Mouse (Mus musculus) thymus, postnatal 14 days (tissue): ENCODE measurements around the gene Espnl.

Source experiments
- DNase-seq: peaks from one replicate; pipeline ENCODE4 v3.0.0; 2021

Espnl gene

GRCm38 (mm10) chr1:91321760-91322438 is at the start of gene Espnl:
Gene Espnl (plus strand): TSS chr1:91322075.
- DNase-seq = no peak

GRCm38 (mm10) chr1:91272260-91272659 is 49.6 kb upstream of the Espnl start:
- no peak for DNase-seq

GRCm38 (mm10) chr1:91276581-91276980 is 45.3 kb upstream of the Espnl start:
- DNase-seq = no peak

GRCm38 (mm10) chr1:91277480-91277879 is 44.4 kb upstream of the Espnl start:
- DNase-seq = no peak

GRCm38 (mm10) chr1:91278410-91279119 is 43.3 kb upstream of the Espnl start:
- no peak for DNase-seq

- DNase-seq = no peak
These were observed 42.7 kb upstream of the Espnl start for GRCm38 (mm10) chr1:91279126-91279525.

- DNase-seq = no peak
These were observed 39.3 kb upstream of the Espnl start for GRCm38 (mm10) chr1:91282582-91282981.

GRCm38 (mm10) chr1:91289375-91289774 is 32.5 kb upstream of the Espnl start:
- no peak for DNase-seq

- DNase-seq = no peak
These were observed 29.6 kb upstream of the Espnl start for GRCm38 (mm10) chr1:91292101-91292825.

- no peak for DNase-seq
These were observed 26.3 kb upstream of the Espnl start for GRCm38 (mm10) chr1:91295544-91295943.

- DNase-seq = peak; percentile 93
These were observed 23.8 kb upstream of the Espnl start, which contains the start of gene Scly for GRCm38 (mm10) chr1:91297799-91298744. Gene Scly (plus strand): TSS chr1:91298338.

- DNase-seq = no peak
These were observed 22.7 kb upstream of the Espnl start for GRCm38 (mm10) chr1:91299026-91299706.

GRCm38 (mm10) chr1:91299707-91300426 is 22.0 kb upstream of the Espnl start:
- DNase-seq = no peak

GRCm38 (mm10) chr1:91301206-91301920 is 20.5 kb upstream of the Espnl start:
- no peak for DNase-seq

GRCm38 (mm10) chr1:91302021-91302420 is 19.9 kb upstream of the Espnl start:
- no peak for DNase-seq

- no peak for DNase-seq
These were observed 17.3 kb upstream of the Espnl start for GRCm38 (mm10) chr1:91304621-91305020.

- DNase-seq = no peak
These were observed 12.3 kb upstream of the Espnl start for GRCm38 (mm10) chr1:91309366-91310085.

- DNase-seq = no peak
These were observed 9.6 kb upstream of the Espnl start for GRCm38 (mm10) chr1:91312273-91312672.

GRCm38 (mm10) chr1:91313251-91313650 is 8.6 kb upstream of the Espnl start:
- no peak for DNase-seq

GRCm38 (mm10) chr1:91317656-91318055 is 4.2 kb upstream of the Espnl start:
- DNase-seq = no peak
